Mouse (Mus musculus) mesoderm, embryonic 11.5 days (tissue): ENCODE measurements around the gene Farp1.
"Not testable (repeated sequence)": the region's sequence is repeated elsewhere in the genome, so short reads cannot be mapped to it uniquely, and the experiment has no call there.

Experiments
- DNase-seq: peaks from one replicate; pipeline ENCODE4 v3.0.0-alpha.2; 2012; ENCODE audit warnings: low read depth, low spot score

Gene Farp1

GRCm38 (mm10) chr14:121034973-121035662 is at the start of gene Farp1:
TSS of gene Farp1 (plus strand) at chr14:121035200.
- peak; percentile 83 for DNase-seq

GRCm38 (mm10) chr14:120989126-120989525 is 45.9 kb upstream of the Farp1 start:
- no peak for DNase-seq

GRCm38 (mm10) chr14:120997686-120998085 is 37.3 kb upstream of the Farp1 start:
- no peak for DNase-seq

GRCm38 (mm10) chr14:121000561-121001340 is 34.2 kb upstream of the Farp1 start:
- peak; percentile 36 for DNase-seq

GRCm38 (mm10) chr14:121005621-121006020 is 29.4 kb upstream of the Farp1 start:
- no peak for DNase-seq

GRCm38 (mm10) chr14:121006021-121006420 is 29.0 kb upstream of the Farp1 start:
- no peak for DNase-seq

- no peak for DNase-seq
Measured at GRCm38 (mm10) chr14:121015114-121015690, 19.8 kb upstream of the Farp1 start.

GRCm38 (mm10) chr14:121022403-121022802 is 12.6 kb upstream of the Farp1 start:
- DNase-seq, result no peak

GRCm38 (mm10) chr14:121025381-121025780 is 9.6 kb upstream of the Farp1 start:
- no peak for DNase-seq

GRCm38 (mm10) chr14:121031396-121031795 is 3.6 kb upstream of the Farp1 start:
- no peak for DNase-seq

GRCm38 (mm10) chr14:121034525-121034924 is 475 bp upstream of the Farp1 start:
- no peak for DNase-seq

GRCm38 (mm10) chr14:121035663-121036473 is 868 bp downstream of the Farp1 start:
- DNase-seq, result peak; percentile 75

- DNase-seq, result peak; percentile 71
Measured at GRCm38 (mm10) chr14:121036612-121037221, 1.7 kb downstream of the Farp1 start.

- DNase-seq, result no peak
Measured at GRCm38 (mm10) chr14:121037276-121037675, 2.3 kb downstream of the Farp1 start.

- peak; percentile 67 for DNase-seq
Measured at GRCm38 (mm10) chr14:121038676-121039075, 3.7 kb downstream of the Farp1 start.

- no peak for DNase-seq
Measured at GRCm38 (mm10) chr14:121044145-121044544, 9.1 kb downstream of the Farp1 start.

GRCm38 (mm10) chr14:121046313-121046961 is 11.4 kb downstream of the Farp1 start:
- no peak for DNase-seq

GRCm38 (mm10) chr14:121047780-121048179 is 12.8 kb downstream of the Farp1 start:
- no peak for DNase-seq

GRCm38 (mm10) chr14:121051002-121051401 is 16.0 kb downstream of the Farp1 start:
- not testable (repeated sequence) for DNase-seq

GRCm38 (mm10) chr14:121053020-121053518 is 18.1 kb downstream of the Farp1 start:
- DNase-seq, result peak; percentile 87

- no peak for DNase-seq
Measured at GRCm38 (mm10) chr14:121054062-121054461, 19.1 kb downstream of the Farp1 start.
